Mouse (Mus musculus) CH12.LX (cell line): Measurements from ENCODE around the gene Olfr12.

Source experiments
- JUN ChIP-seq: IDR thresholded peaks from 2 replicates; pipeline ENCODE4 v1.6.1; 2011; ENCODE audit warnings: low read depth, mild to moderate bottlenecking, low read length, improper control_type of control experiment, moderate library complexity; ENCODE audit not compliant: insufficient read depth
- USF1 ChIP-seq: IDR thresholded peaks from 2 replicates; pipeline ENCODE4 v1.6.1; 2014; ENCODE audit warnings: low read depth, mild to moderate bottlenecking, inconsistent platforms, low read length, improper control_type of control experiment

- TF ChIP-seq USF1 (no peak), JUN (no peak)
Measured at GRCm38 (mm10) chr1:92617488-92617887, at the start of gene Olfr12.
